Mouse (Mus musculus) lung, postnatal 14 days (tissue): ENCODE measurements at regions not wholly inside any gene's neighbourhood (a gene's known extent, or its start where the extent isn't known, plus 50 kb on each side); places are given as distances from the start of the nearest gene placed in this dataset.
A peak's percentile ranks its signal among the peaks of the same experiment; 100 is the strongest.

Experiments
- DNase-seq: peaks from one replicate; pipeline ENCODE4 v3.0.0; 2021

GRCm38 (mm10) chr17:79282771-79283170, 72.1 kb downstream of the Cdc42ep3 start:
- no peak for DNase-seq

- no peak for DNase-seq
Measured at GRCm38 (mm10) chr17:79273551-79273950, 81.3 kb downstream of the Cdc42ep3 start.

GRCm38 (mm10) chr17:79259691-79260090, 95.2 kb downstream of the Cdc42ep3 start:
- DNase-seq, result no peak

GRCm38 (mm10) chr17:79246962-79247902, 107.7 kb downstream of the Cdc42ep3 start:
- no peak for DNase-seq

- no peak for DNase-seq
Measured at GRCm38 (mm10) chr17:79244121-79244520, 110.8 kb downstream of the Cdc42ep3 start.

GRCm38 (mm10) chr17:79243426-79243825, 111.5 kb downstream of the Cdc42ep3 start:
- DNase-seq, result no peak

GRCm38 (mm10) chr17:79241489-79241888, 113.4 kb downstream of the Cdc42ep3 start:
- DNase-seq, result no peak

- no peak for DNase-seq
Measured at GRCm38 (mm10) chr17:79236244-79236781, 118.6 kb downstream of the Cdc42ep3 start.

GRCm38 (mm10) chr17:79230653-79231489, 124.0 kb downstream of the Cdc42ep3 start:
- DNase-seq, result no peak

GRCm38 (mm10) chr17:79206563-79206962, 148.3 kb downstream of the Cdc42ep3 start:
- peak; percentile 9 for DNase-seq

- DNase-seq, result no peak
Measured at GRCm38 (mm10) chr17:79206111-79206510, 148.8 kb downstream of the Cdc42ep3 start.

- no peak for DNase-seq
Measured at GRCm38 (mm10) chr17:79199814-79200491, 148.2 kb downstream of the Qpct start.

- DNase-seq, result no peak
Measured at GRCm38 (mm10) chr17:79191871-79192373, 140.2 kb downstream of the Qpct start.

- no peak for DNase-seq
Measured at GRCm38 (mm10) chr17:79188282-79188681, 136.6 kb downstream of the Qpct start.

GRCm38 (mm10) chr17:79180277-79181130, 128.8 kb downstream of the Qpct start:
- peak; percentile 44 for DNase-seq

GRCm38 (mm10) chr17:79177259-79177658, 125.6 kb downstream of the Qpct start:
- DNase-seq, result no peak

- DNase-seq, result no peak
Measured at GRCm38 (mm10) chr17:79176356-79176755, 124.7 kb downstream of the Qpct start.

GRCm38 (mm10) chr17:79175381-79175780, 123.7 kb downstream of the Qpct start:
- no peak for DNase-seq

- DNase-seq, result peak; percentile 12
Measured at GRCm38 (mm10) chr17:79172328-79172727, 120.6 kb downstream of the Qpct start.

GRCm38 (mm10) chr17:79170690-79171089, 119.0 kb downstream of the Qpct start:
- no peak for DNase-seq

GRCm38 (mm10) chr17:79167198-79167597, 115.5 kb downstream of the Qpct start:
- DNase-seq, result no peak
